8 mouse cellular contexts compared by ENCODE assay signal in genomic region chr2:148851116-148851906, GRCm38 (mm10). TPM values are rescaled to one million over a fixed set of nuclear protein-coding genes. Genes with fewer than 3 reads are reported as not detected.
DNase-seq lines count a peak whose midpoint lies in the region; ATAC-seq and TF ChIP-seq lines count a peak whose summit lies in the region.

No protein-coding gene starts in this region.

- TF ChIP-seq CTCF in brain, embryonic 14.5 days (IDR thresholded peaks at IDR 0.05; ENCODE audit: borderline replicate concordance, extremely low read depth, insufficient read depth, insufficient read length) = peak; percentile 69

- no peak for TF ChIP-seq POLR2A in brain, embryonic 14.5 days (IDR thresholded peaks at IDR 0.05; ENCODE audit: borderline replicate concordance, extremely low read depth, insufficient read depth, insufficient read length, poor library complexity, severe bottlenecking)

- no peak overlapping the region for H3K9ac ChIP-seq in heart, embryonic 13.5 days
- H3K9ac ChIP-seq in kidney, embryonic 16.5 days (replicated peaks; ENCODE audit: low read length) = no peak overlapping the region

- H3K27me3 ChIP-seq in heart, embryonic 13.5 days (replicated peaks) = no peaks in the 10 kb centered on the region
- H3K27me3 ChIP-seq in kidney, embryonic 16.5 days (ENCODE audit: insufficient read depth, low read length) = no peaks in the 10 kb centered on the region

- DNase-seq in CD4-positive, CD25-positive, alpha-beta regulatory T cell, adult 2 months (ENCODE audit: low read depth, low spot score) = peak; percentile 60
- peak; percentile 81 for DNase-seq in brain, embryonic 14.5 days (ENCODE audit: low read depth)
- peak; percentile 70 for DNase-seq in fibroblast of lung, adult 2 months (ENCODE audit: low read depth)
- peak; percentile 46 for DNase-seq in liver
- peak; percentile 44 to 71 for DNase-seq in monocyte, adult 2 months (ENCODE audit: low read depth in 1 of 2, low spot score in 2 of 2)
- DNase-seq in spleen, postnatal 14 days (ENCODE audit: low spot score in 2 of 2) = peak; percentile 19 to 56

- 44% methylated on average over 8 of the region's 8 CpGs for WGBS in heart, embryonic 13.5 days
- WGBS in kidney, embryonic 16.5 days = 46% methylated on average over 8 of the region's 8 CpGs

- H3K9me3 ChIP-seq in heart, embryonic 13.5 days = peaks cover 4% of the 10 kb centered on the region; the same call in 1 of the 2 replicates
- H3K9me3 ChIP-seq in kidney, embryonic 16.5 days (ENCODE audit: low read length) = no peaks in the 10 kb centered on the region

- H3K4me2 ChIP-seq in heart, embryonic 13.5 days = peak overlapping the region; percentile 51
- H3K4me2 ChIP-seq in kidney, embryonic 16.5 days (replicated peaks; ENCODE audit: low read depth, low read length) = peak overlapping the region; percentile 27; the same call in 1 of the 2 replicates

- peaks cover 3% of the 10 kb centered on the region for H3K4me1 ChIP-seq in heart, embryonic 13.5 days
- H3K4me1 ChIP-seq in kidney, embryonic 16.5 days (ENCODE audit: insufficient read depth, low read length) = no peaks in the 10 kb centered on the region

- ATAC-seq in heart, embryonic 13.5 days (ENCODE audit: extremely low read depth, insufficient number of reproducible peaks, low FRiP score, low TSS enrichment) = no peak
- ATAC-seq in kidney, embryonic 16.5 days (ENCODE audit: low FRiP score, low TSS enrichment) = peak; percentile 81; the same call in 1 of the 2 replicates

- no peak overlapping the region for H3K4me3 ChIP-seq in heart, embryonic 13.5 days
- H3K4me3 ChIP-seq in kidney, embryonic 16.5 days (ENCODE audit: low read length) = no peak overlapping the region

- H3K27ac ChIP-seq in heart, embryonic 13.5 days (replicated peaks) = no peak overlapping the region
- no peak overlapping the region for H3K27ac ChIP-seq in kidney, embryonic 16.5 days (ENCODE audit: low read length)

- no peaks in the 10 kb centered on the region for H3K36me3 ChIP-seq in heart, embryonic 13.5 days
- no peaks in the 10 kb centered on the region for H3K36me3 ChIP-seq in kidney, embryonic 16.5 days (ENCODE audit: insufficient read depth, low read length)

RNA-seq across cellular contexts. Expression of gene 9230104L09Rik, which starts 13.5 kb away (rescaled TPM):
- not detected in 2 replicates for polyA plus RNA-seq in brain, embryonic 14.5 days (2012; rRNA removed)
- 0.71 TPM in 1 of 2 replicates, not detected in the other for polyA plus RNA-seq in heart, embryonic 13.5 days (2015; fragmentation: Nextera tagmentation; extraction: Ambion mirVana)
- polyA plus RNA-seq in kidney, embryonic 16.5 days (2015; fragmentation: Nextera tagmentation; extraction: Ambion mirVana) = not detected in 2 replicates

RNA-seq across cellular contexts. Expression of gene Cst9, which starts 16.4 kb away (rescaled TPM):
- polyA plus RNA-seq in brain, embryonic 14.5 days (2012; rRNA removed) = not detected in 2 replicates
- 3.3 and 3.9 TPM in 2 replicates for polyA plus RNA-seq in heart, embryonic 13.5 days (2015; fragmentation: Nextera tagmentation; extraction: Ambion mirVana)
- 0.97 TPM in 1 of 2 replicates, not detected in the other for polyA plus RNA-seq in kidney, embryonic 16.5 days (2015; fragmentation: Nextera tagmentation; extraction: Ambion mirVana)

RNA-seq across cellular contexts. Expression of gene Cst3, which starts 24.2 kb away (rescaled TPM):
- polyA plus RNA-seq in brain, embryonic 14.5 days (2012; rRNA removed) = 465 and 499 TPM in 2 replicates
- polyA plus RNA-seq in heart, embryonic 13.5 days (2015; fragmentation: Nextera tagmentation; extraction: Ambion mirVana) = 753 and 907 TPM in 2 replicates
- polyA plus RNA-seq in kidney, embryonic 16.5 days (2015; fragmentation: Nextera tagmentation; extraction: Ambion mirVana) = 421 and 479 TPM in 2 replicates

RNA-seq across cellular contexts. Expression of gene Cst13, which starts 31.4 kb away (rescaled TPM):
- polyA plus RNA-seq in brain, embryonic 14.5 days (2012; rRNA removed) = not detected in 2 replicates
- not detected in 2 replicates for polyA plus RNA-seq in heart, embryonic 13.5 days (2015; fragmentation: Nextera tagmentation; extraction: Ambion mirVana)
- not detected in 2 replicates for polyA plus RNA-seq in kidney, embryonic 16.5 days (2015; fragmentation: Nextera tagmentation; extraction: Ambion mirVana)

RNA-seq across cellular contexts. Expression of gene Cst8, which starts 52.7 kb away (rescaled TPM):
- 0.10 TPM in 1 of 2 replicates, not detected in the other for polyA plus RNA-seq in brain, embryonic 14.5 days (2012; rRNA removed)
- not detected in 2 replicates for polyA plus RNA-seq in heart, embryonic 13.5 days (2015; fragmentation: Nextera tagmentation; extraction: Ambion mirVana)
- 0.40 and 1.2 TPM in 2 replicates for polyA plus RNA-seq in kidney, embryonic 16.5 days (2015; fragmentation: Nextera tagmentation; extraction: Ambion mirVana)
